Comparison of ENCODE assay signal across 9 mouse cellular contexts in the genomic region with DNA sequence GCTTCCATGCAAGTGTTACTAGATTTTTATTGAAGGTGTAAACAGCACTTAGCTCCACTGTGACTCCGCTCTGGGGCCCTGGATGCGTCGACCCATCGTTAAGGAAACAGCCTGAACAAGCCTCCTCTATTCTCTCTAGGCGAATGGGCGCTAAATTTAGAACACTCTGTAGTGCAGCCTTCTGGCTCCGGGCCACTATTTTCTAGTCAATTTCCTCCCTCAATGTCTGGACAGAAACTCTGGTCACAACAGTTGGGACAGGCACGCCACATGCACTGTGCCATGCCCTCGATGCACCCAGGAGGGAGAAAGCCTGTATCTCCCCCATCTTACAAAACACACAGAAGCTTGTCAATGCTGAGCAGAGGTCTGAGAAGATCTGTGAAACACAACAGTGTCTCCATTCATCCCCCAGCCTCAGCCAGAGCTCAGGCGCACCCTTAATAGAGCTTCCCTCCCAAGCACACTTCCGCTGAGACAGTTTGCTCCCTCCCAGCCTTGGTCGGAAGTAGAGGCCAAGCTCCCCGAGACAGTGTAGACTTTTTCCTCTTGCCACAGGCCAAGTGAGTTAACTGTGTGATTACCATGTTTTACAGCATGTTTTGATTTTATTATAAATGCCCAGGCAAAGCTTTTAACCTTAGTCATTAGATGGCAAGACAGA.
A peak's percentile ranks its signal among the peaks of the same experiment; 100 is the strongest.
DNase-seq lines count a peak whose midpoint lies in the region; ATAC-seq and TF ChIP-seq lines count a peak whose summit lies in the region.
"Had no signal": no experiment of that assay in that cellular context is flagged by ENCODE, and none has a peak within 500 bp of the region (broad histone marks: within the 10 kb centered on the region; RNA-seq: fewer than 3 reads in every experiment).

No protein-coding gene starts in this region.

- no peak overlapping the region for H3K27ac ChIP-seq in forebrain, postnatal 0 days (ENCODE audit: low read depth, low read length)
- H3K27ac ChIP-seq in thymus, adult 2 months (ENCODE audit: control insufficient read depth, insufficient read depth, low read length): no peak overlapping the region
- H3K27ac ChIP-seq: left cerebral cortex, adult 2 months had no signal

- H3K4me2 ChIP-seq in forebrain, postnatal 0 days (ENCODE audit: low read depth): no peak overlapping the region

- H3K9ac ChIP-seq in forebrain, postnatal 0 days: no peak overlapping the region

- 0 out of 2 replicates have a peak, but pooled peaks cover 5% of the 10 kb centered on the region for H3K27me3 ChIP-seq in forebrain, postnatal 0 days (ENCODE audit: insufficient read depth, low read length)
- no peaks in the 10 kb centered on the region for H3K27me3 ChIP-seq in thymus, adult 2 months (ENCODE audit: control insufficient read depth, insufficient read depth, low read length)

- 25% methylated on average over 13 of the region's 13 CpGs for WGBS in forebrain, postnatal 0 days
- 33% methylated on average over 13 of the region's 13 CpGs for WGBS in thymus, adult 2 months

- H3K4me3 ChIP-seq in forebrain, postnatal 0 days (ENCODE audit: low read depth, low read length): no peak overlapping the region
- no peak overlapping the region for H3K4me3 ChIP-seq in thymus, adult 2 months (ENCODE audit: control insufficient read depth, insufficient read depth, low read length)
- H3K4me3 ChIP-seq: left cerebral cortex, adult 2 months had no signal

- TF ChIP-seq CTCF in forebrain, postnatal 0 days (IDR thresholded peaks at IDR 0.05; ENCODE audit: low read depth): no peak
- no peak for TF ChIP-seq CTCF in thymus, adult 2 months (IDR thresholded peaks at IDR 0.05; ENCODE audit: borderline replicate concordance, control insufficient read depth, extremely low read depth, insufficient read depth, low read length, poor library complexity)

- no peaks in the 10 kb centered on the region for H3K36me3 ChIP-seq in forebrain, postnatal 0 days (ENCODE audit: insufficient read depth)
- no peaks in the 10 kb centered on the region for H3K36me3 ChIP-seq in thymus, adult 2 months (ENCODE audit: control insufficient read depth, insufficient read depth, low read length)

- peaks cover 13% of the 10 kb centered on the region for H3K4me1 ChIP-seq in forebrain, postnatal 0 days (ENCODE audit: insufficient read depth)
- H3K4me1 ChIP-seq in thymus, adult 2 months (replicated peaks; ENCODE audit: control insufficient read depth, insufficient read depth, low read length): peaks cover 6% of the 10 kb centered on the region; the same call in 1 of the 2 replicates

- ATAC-seq in cerebellum, adult (ENCODE audit: insufficient number of reproducible peaks, low FRiP score, low TSS enrichment): peak; percentile 16; the same call in 1 of the 2 replicates
- ATAC-seq in forebrain, postnatal 0 days: peak; percentile 83

- peak; percentile 60 for DNase-seq in adrenal gland, postnatal 14 days
- DNase-seq in forebrain, postnatal 0 days: peak; percentile 65
- peak; percentile 76 to 80 for DNase-seq in heart, postnatal 14 days
- peak; percentile 58 to 66 for DNase-seq in kidney, postnatal 4 days
- peak; percentile 51 to 63 for DNase-seq in lung, postnatal 4 days
- DNase-seq in adipocyte (ENCODE audit: low spot score): no peak
- DNase-seq in thymus, adult 2 months: no peak

- no peak for TF ChIP-seq POLR2A in thymus, adult 2 months (IDR thresholded peaks at IDR 0.05; ENCODE audit: control insufficient read depth, extremely low read depth, insufficient read depth, low read length, poor library complexity)

- H3K9me3 ChIP-seq in forebrain, postnatal 0 days (ENCODE audit: low read length): no peaks in the 10 kb centered on the region

- intact Hi-C loops in heart, postnatal 14 days (cut with DNase I): loop anchor here (5.0 kb wide), 1 partner anchor 219 kb away; a partner anchor contains a TSS

Comparison
In these comparisons a context has a peak if more than half of its experiments do, and no peak if none do; other contexts are left out.
1. DNase-seq: peak in adrenal gland, postnatal 14 days (single experiment), forebrain, postnatal 0 days (single experiment), heart, postnatal 14 days (2 of 2), kidney, postnatal 4 days (2 of 2) and lung, postnatal 4 days (2 of 2); none in adipocyte (single experiment) and thymus, adult 2 months (single experiment).